Mouse (Mus musculus) MEL (cell line): ENCODE measurements at regions not wholly inside any gene's neighbourhood (a gene's known extent, or its start where the extent isn't known, plus 50 kb on each side); places are given as distances from the start of the nearest gene placed in this dataset.

ENCODE experiments used
- DNase-seq: peaks from one replicate; pipeline ENCODE4 v3.0.0; 2011; ENCODE audit warnings: low read depth, low spot score
- H3K27ac ChIP-seq: 2 replicates; pipeline ENCODE4 v1.5.1; 2012; ENCODE audit warnings: low read depth, mild to moderate bottlenecking, control low read depth, low read length, moderate library complexity; ENCODE audit not compliant: control insufficient read depth
- H3K27me3 ChIP-seq, 2 experiments: fragments of 150-350 bp in 1 of 2; sonication (generic) in 1 of 2; 2 replicates each; pipeline ENCODE4 v1.6.1; 2012; ENCODE audit warnings: low read length in 2 of 2, mild to moderate bottlenecking in 2 of 2, improper control_type of control experiment in 1 of 2, moderate library complexity in 1 of 2; ENCODE audit not compliant: insufficient read depth in 2 of 2, control insufficient read depth in 1 of 2
- H3K36me3 ChIP-seq, 2 experiments: 2 replicates each; pipeline ENCODE4 v1.6.1; 2012 to 2014; ENCODE audit warnings: low read length in 2 of 2, improper control_type of control experiment in 1 of 2, inconsistent platforms in 1 of 2, mild to moderate bottlenecking in 1 of 2; ENCODE audit not compliant: insufficient read depth in 2 of 2, control insufficient read depth in 1 of 2
- H3K4me1 ChIP-seq, 2 experiments: fragments of 150-350 bp in 1 of 2; sonication (generic) in 1 of 2; 2 replicates each; pipeline ENCODE4 v1.6.1; 2012; ENCODE audit warnings: low read length in 2 of 2, improper control_type of control experiment in 1 of 2, mild to moderate bottlenecking in 1 of 2; ENCODE audit not compliant: insufficient read depth in 2 of 2, control insufficient read depth in 1 of 2
- H3K4me3 ChIP-seq, 2 experiments: fragments of 150-350 bp in 1 of 2; sonication (generic) in 1 of 2; 2 replicates each; pipeline ENCODE4 v1.5.1; 2012; ENCODE audit warnings: low read depth in 2 of 2, low read length in 2 of 2, mild to moderate bottlenecking in 2 of 2, moderate library complexity in 2 of 2, control low read depth in 1 of 2, improper control_type of control experiment in 1 of 2; ENCODE audit not compliant: control insufficient read depth in 1 of 2, insufficient read depth in 1 of 2
- H3K79me2 ChIP-seq: 2 replicates; pipeline ENCODE4 v1.6.1; 2012; ENCODE audit warnings: mild to moderate bottlenecking, low read length, moderate library complexity; ENCODE audit not compliant: control insufficient read depth, poor library complexity, insufficient read depth
- H3K9ac ChIP-seq: 2 replicates; pipeline ENCODE4 v1.6.1; 2012; ENCODE audit warnings: low read depth, mild to moderate bottlenecking, control low read depth, low read length, moderate library complexity; ENCODE audit not compliant: control insufficient read depth, poor library complexity, severe bottlenecking
- H3K9me3 ChIP-seq: fragments of 150-350 bp; sonication (generic); replicated peaks from 2 replicates; pipeline ENCODE4 v1.6.1; 2012; ENCODE audit warnings: mild to moderate bottlenecking, low read length, improper control_type of control experiment, moderate library complexity; ENCODE audit not compliant: insufficient read depth
- BHLHE40 ChIP-seq: IDR thresholded peaks from 2 replicates; pipeline ENCODE4 v1.6.1; 2012; ENCODE audit warnings: low read depth, mild to moderate bottlenecking, inconsistent platforms, low read length, improper control_type of control experiment, borderline replicate concordance
- CHD1 ChIP-seq: IDR thresholded peaks from 2 replicates; pipeline ENCODE4 v1.6.1; 2012; ENCODE audit warnings: low read depth, mild to moderate bottlenecking, inconsistent platforms, low read length, improper control_type of control experiment
- E2F4 ChIP-seq: IDR thresholded peaks from 2 replicates; pipeline ENCODE4 v1.6.1; 2011; ENCODE audit warnings: low read depth, low read length, improper control_type of control experiment, borderline replicate concordance
- ELF1 ChIP-seq: IDR thresholded peaks from 2 replicates; pipeline ENCODE4 v1.6.1; 2014; ENCODE audit warnings: low read depth, mild to moderate bottlenecking, inconsistent platforms, low read length, improper control_type of control experiment, moderate library complexity
- EP300 ChIP-seq, 2 experiments: IDR thresholded peaks; 2 replicates each; pipeline ENCODE4 v1.6.1; 2011; ENCODE audit warnings: improper control_type of control experiment in 2 of 2, low read length in 2 of 2, low read depth in 1 of 2, mild to moderate bottlenecking in 1 of 2
- GABPA ChIP-seq: IDR thresholded peaks from 2 replicates; pipeline ENCODE4 v1.6.1; 2012; ENCODE audit warnings: low read depth, mild to moderate bottlenecking, inconsistent platforms, low read length, improper control_type of control experiment, moderate library complexity
- GATA1 ChIP-seq: IDR thresholded peaks from 2 replicates; pipeline ENCODE4 v1.6.1; 2011; ENCODE audit warnings: low read depth, low read length, improper control_type of control experiment
- HCFC1 ChIP-seq: IDR thresholded peaks from 2 replicates; pipeline ENCODE4 v1.6.1; 2012; ENCODE audit warnings: low read depth, mild to moderate bottlenecking, inconsistent platforms, low read length, improper control_type of control experiment, moderate library complexity
- KAT2A ChIP-seq: conservative IDR thresholded peaks from 2 replicates; pipeline ENCODE4 v1.6.1; 2012; ENCODE audit warnings: low read depth, low read length, improper control_type of control experiment, inconsistent platforms
- MAX ChIP-seq: IDR thresholded peaks from 2 replicates; pipeline ENCODE4 v1.6.1; 2011; ENCODE audit warnings: low read length, improper control_type of control experiment
- MAZ ChIP-seq: IDR thresholded peaks from 2 replicates; pipeline ENCODE4 v1.6.1; 2012; ENCODE audit warnings: low read depth, mild to moderate bottlenecking, inconsistent platforms, low read length, improper control_type of control experiment
- MEF2A ChIP-seq: IDR thresholded peaks from 2 replicates; pipeline ENCODE4 v1.6.1; 2014; ENCODE audit warnings: low read depth, mild to moderate bottlenecking, inconsistent platforms, low read length, improper control_type of control experiment; ENCODE audit not compliant: poor library complexity, insufficient replicate concordance, severe bottlenecking; ENCODE audit errors: extremely low read depth
- MYC ChIP-seq: IDR thresholded peaks from 2 replicates; pipeline ENCODE4 v1.6.1; 2011; ENCODE audit warnings: low read depth, mild to moderate bottlenecking, low read length, improper control_type of control experiment, moderate library complexity
- NELFE ChIP-seq: IDR thresholded peaks from 2 replicates; pipeline ENCODE4 v1.6.1; 2011; ENCODE audit warnings: low read depth, low read length, improper control_type of control experiment
- NRF1 ChIP-seq: IDR thresholded peaks from 2 replicates; pipeline ENCODE4 v1.6.1; 2014; ENCODE audit warnings: low read depth, mild to moderate bottlenecking, inconsistent platforms, low read length, improper control_type of control experiment, moderate library complexity; ENCODE audit not compliant: poor library complexity, insufficient read depth, severe bottlenecking
- RAD21 ChIP-seq: IDR thresholded peaks from 2 replicates; pipeline ENCODE4 v1.6.1; 2011; ENCODE audit warnings: mild to moderate bottlenecking, low read depth, low read length, improper control_type of control experiment
- SIN3A ChIP-seq: IDR thresholded peaks from 2 replicates; pipeline ENCODE4 v1.6.1; 2012; ENCODE audit warnings: low read length, improper control_type of control experiment, inconsistent platforms
- TAL1 ChIP-seq: IDR thresholded peaks from 2 replicates; pipeline ENCODE4 v1.6.1; 2012; ENCODE audit warnings: mild to moderate bottlenecking, inconsistent platforms, low read length, moderate library complexity, mixed read lengths
- TBP ChIP-seq: IDR thresholded peaks from 2 replicates; pipeline ENCODE4 v1.8.0; 2011; ENCODE audit warnings: low read depth, low read length, improper control_type of control experiment
- USF1 ChIP-seq: IDR thresholded peaks from 2 replicates; pipeline ENCODE4 v1.6.1; 2014; ENCODE audit warnings: low read depth, mild to moderate bottlenecking, inconsistent platforms, low read length, improper control_type of control experiment, moderate library complexity
- USF2 ChIP-seq, 2 experiments: IDR thresholded peaks; 2 replicates each; pipeline ENCODE4 v1.6.1; 2011 to 2012; ENCODE audit warnings: improper control_type of control experiment in 2 of 2, low read length in 2 of 2, borderline replicate concordance in 1 of 2, inconsistent platforms in 1 of 2, low read depth in 1 of 2, mild to moderate bottlenecking in 1 of 2; ENCODE audit not compliant: insufficient read depth in 1 of 2
- ZKSCAN1 ChIP-seq: IDR thresholded peaks from 2 replicates; pipeline ENCODE4 v1.6.1; 2012; ENCODE audit warnings: low read depth, mild to moderate bottlenecking, inconsistent platforms, low read length, improper control_type of control experiment, moderate library complexity
- ZMIZ1 ChIP-seq: IDR thresholded peaks from 2 replicates; pipeline ENCODE4 v1.6.1; 2012; ENCODE audit warnings: low read depth, mild to moderate bottlenecking, inconsistent platforms, low read length, improper control_type of control experiment, moderate library complexity

DNA sequence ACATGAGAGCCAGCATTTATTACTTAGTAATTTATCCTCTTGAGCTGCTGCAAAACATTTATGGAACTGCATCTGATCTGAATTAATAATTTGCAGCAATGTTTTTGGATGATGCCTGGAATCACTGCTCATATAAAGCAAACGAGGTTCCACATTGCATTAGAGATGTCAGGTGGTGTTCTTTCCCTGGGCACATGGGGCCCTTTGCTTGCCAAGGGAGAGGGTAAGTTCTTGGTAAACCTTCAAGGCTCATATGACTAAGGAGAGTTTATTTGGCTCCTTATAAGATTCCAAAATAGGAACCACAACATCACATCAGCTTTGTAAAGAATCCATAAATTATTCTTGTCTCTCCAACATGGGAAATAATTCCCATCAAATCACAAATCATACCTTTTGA, 59.0 kb upstream of the Ugp2 start:
- Histone ChIP-seq H3K4me3 (no peak overlapping the region), H3K4me1 (peaks cover 0 to 6% of the 10 kb centered on the region in 2 experiments; a peak in 2 of 4 replicates), H3K9me3 (no peaks in the 10 kb centered on the region), H3K79me2 (no peaks in the 10 kb centered on the region), H3K27me3 (peaks cover 2 to 4% of the 10 kb centered on the region in 2 experiments; a peak in 3 of 4 replicates), H3K9ac (no peak overlapping the region), H3K36me3 (no peaks in the 10 kb centered on the region; a peak in 1 of 4 replicates), H3K27ac (no peak overlapping the region)
- no peak for TF ChIP-seq MAX
- TF ChIP-seq EP300 (IDR thresholded peaks at IDR 0.05; ENCODE audit: low read depth in 1 of 2, low read length in 2 of 2): no peak
- TF ChIP-seq USF2 (IDR thresholded peaks at IDR 0.05; ENCODE audit: borderline replicate concordance in 1 of 2, insufficient read depth in 1 of 2, low read depth in 1 of 2, low read length in 2 of 2): no peak
- no peak for TF ChIP-seq MAZ
- TF ChIP-seq TAL1: no peak
- no peak for TF ChIP-seq E2F4
- TF ChIP-seq KAT2A: no peak
- no peak for DNase-seq

DNA sequence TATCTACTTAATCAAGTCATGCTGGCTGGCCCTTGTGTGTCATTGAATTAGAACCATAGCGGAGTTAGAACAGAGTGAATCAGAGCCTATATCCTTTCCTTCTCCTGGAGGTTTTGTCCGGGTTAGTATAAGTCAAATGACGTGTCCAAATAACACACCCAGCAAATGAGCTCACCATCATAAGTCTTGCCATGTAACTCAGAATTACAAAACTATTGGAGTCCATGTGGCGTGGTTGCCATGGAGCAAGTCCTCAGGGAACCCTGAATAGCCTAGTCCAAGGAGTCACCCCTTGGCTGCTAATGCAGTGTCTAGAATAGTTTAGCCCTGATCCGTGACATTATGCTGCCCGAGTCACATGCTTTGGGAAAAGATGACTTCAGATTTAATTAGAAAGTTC, 57.7 kb upstream of the Ugp2 start:
- no peaks in the 10 kb centered on the region for H3K79me2 ChIP-seq
- H3K4me1 ChIP-seq: peaks cover 0 to 6% of the 10 kb centered on the region in 2 experiments; a peak in 2 of 4 replicates
- no peak overlapping the region for H3K4me3 ChIP-seq
- H3K27me3 ChIP-seq: peaks cover 0 to 1% of the 10 kb centered on the region in 2 experiments; a peak in 1 of 4 replicates
- H3K9ac ChIP-seq: no peak overlapping the region
- TF ChIP-seq MEF2A (no peak), GATA1 (no peak), ZKSCAN1 (no peak), CHD1 (no peak), ELF1 (no peak), USF1 (no peak), BHLHE40 (no peak), KAT2A (no peak), MAZ (no peak), GABPA (no peak), NELFE (no peak), ZMIZ1 (no peak), TBP (no peak), RAD21 (no peak), NRF1 (no peak), SIN3A (no peak), HCFC1 (no peak), USF2 (IDR thresholded peaks at IDR 0.05; ENCODE audit: borderline replicate concordance in 1 of 2, insufficient read depth in 1 of 2, low read depth in 1 of 2, low read length in 2 of 2) (no peak), MYC (no peak)
- no peaks in the 10 kb centered on the region for H3K9me3 ChIP-seq
- DNase-seq: no peak
- H3K36me3 ChIP-seq: no peaks in the 10 kb centered on the region; a peak in 1 of 4 replicates
- H3K27ac ChIP-seq: no peak overlapping the region
